Mouse (Mus musculus) retina, postnatal 7 days (tissue): ENCODE data around the gene Rab3gap2.

Source experiments
- DNase-seq: peaks from one replicate; pipeline ENCODE4 v3.0.0-alpha.2; 2012; ENCODE audit warnings: low read depth, low spot score

The Rab3gap2 gene

DNA sequence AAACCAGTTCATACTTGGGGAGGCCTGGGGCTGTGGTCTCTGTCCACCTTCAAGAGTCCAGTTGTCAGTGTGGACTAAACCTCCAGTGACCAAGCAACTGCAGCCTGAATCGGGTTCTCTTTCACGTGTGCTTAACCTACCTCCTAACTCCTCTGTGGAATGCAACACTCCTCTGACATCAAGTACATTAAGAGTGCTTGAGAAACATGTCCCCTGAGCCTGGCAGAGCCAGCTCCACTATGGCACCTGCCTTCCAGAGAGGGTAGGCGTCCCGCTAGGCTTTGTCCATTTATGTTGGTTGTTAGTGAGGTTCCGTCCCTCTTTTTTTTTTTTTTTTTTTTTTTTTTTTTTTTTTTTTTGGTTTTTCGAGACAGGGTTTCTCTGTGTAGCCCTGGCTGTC, 23.0 kb downstream of the Rab3gap2 start:
- DNase-seq = no peak

DNA sequence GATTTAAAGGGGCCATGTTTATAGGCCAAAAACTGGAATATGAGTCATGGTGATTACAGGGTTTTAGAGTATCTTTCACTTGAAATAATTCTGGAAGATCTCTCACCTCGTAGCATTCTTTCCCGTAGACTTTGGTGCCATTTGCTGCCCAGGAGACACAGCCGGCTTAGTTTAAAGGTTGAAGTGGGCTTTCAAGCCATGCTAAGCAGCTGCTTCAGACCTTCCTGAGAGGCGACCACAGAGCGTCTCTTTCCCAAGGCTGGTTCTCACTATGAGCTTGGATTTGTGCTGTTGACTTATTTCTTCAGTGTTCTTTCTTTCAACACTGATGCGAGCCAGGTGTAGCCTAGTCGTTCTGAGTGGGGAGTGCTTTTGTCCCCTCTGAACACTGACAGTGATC, 23.8 kb downstream of the Rab3gap2 start:
- DNase-seq = no peak

- no peak for DNase-seq
Measured at GRCm38 (mm10) chr1:185229406-185230201, 25.7 kb downstream of the Rab3gap2 start.

DNA sequence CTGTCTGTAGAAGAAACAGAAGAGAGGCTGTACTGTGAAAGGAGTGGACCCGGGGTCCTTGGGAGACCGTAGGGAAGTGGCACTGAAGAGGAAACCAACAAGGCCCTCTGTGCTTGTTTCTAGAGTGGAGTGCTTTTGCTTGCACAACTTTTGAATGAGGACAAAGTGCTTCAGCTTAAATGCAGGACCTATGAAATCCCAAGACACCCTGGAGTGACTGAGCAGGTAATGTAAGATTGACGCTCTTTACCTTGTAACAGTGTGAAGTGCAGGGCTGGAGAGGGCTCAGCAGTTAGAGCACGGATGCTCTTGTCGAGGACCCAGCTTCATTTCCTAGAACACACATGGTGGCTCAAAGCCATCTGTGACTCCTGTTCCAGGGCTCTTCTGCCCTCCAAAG, 31.9 kb downstream of the Rab3gap2 start:
- no peak for DNase-seq

DNA sequence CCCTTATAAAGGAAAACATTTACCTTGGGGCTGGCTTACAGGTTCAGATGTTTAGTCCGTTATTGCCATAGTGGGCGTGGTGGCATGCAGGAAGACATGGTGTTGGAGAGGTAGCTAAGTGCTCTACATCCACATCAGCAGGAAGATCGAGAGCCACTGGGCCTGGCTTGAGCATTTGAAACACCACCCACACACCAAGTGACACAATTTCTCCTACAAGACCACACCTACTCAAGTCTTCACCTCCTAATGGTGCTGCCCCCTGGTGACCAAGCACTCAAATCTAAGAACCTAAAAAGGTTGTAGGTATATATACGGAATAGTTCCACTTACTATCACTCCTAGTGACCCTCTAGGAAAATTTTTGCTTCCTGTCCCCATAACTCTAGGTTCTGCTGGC, 32.6 kb downstream of the Rab3gap2 start:
- no peak for DNase-seq

- no peak for DNase-seq
Measured at GRCm38 (mm10) chr1:185243013-185243412, 39.1 kb downstream of the Rab3gap2 start.

DNA sequence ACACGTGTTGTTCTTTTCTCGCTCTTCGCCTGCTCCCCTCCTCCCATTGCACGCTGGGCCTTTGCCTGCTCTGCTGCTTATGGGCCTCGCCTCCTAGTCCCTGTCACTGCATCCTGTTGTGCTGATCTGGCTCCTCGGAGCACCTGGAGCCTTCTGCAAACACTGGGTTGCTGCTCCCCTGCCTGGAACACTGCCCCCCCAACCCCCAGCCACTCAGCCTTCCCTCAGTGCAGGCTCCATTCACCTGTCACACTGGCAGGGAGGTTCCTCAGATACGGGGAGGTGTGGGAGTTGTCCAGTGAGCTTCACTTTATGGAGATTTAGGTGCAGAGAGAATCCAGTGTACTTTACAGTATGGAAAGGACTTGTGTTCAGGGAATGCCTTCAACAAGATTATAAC, 41.5 kb downstream of the Rab3gap2 start:
- no peak for DNase-seq

- DNase-seq = no peak
Measured at GRCm38 (mm10) chr1:185247429-185248085, 43.6 kb downstream of the Rab3gap2 start.

DNA sequence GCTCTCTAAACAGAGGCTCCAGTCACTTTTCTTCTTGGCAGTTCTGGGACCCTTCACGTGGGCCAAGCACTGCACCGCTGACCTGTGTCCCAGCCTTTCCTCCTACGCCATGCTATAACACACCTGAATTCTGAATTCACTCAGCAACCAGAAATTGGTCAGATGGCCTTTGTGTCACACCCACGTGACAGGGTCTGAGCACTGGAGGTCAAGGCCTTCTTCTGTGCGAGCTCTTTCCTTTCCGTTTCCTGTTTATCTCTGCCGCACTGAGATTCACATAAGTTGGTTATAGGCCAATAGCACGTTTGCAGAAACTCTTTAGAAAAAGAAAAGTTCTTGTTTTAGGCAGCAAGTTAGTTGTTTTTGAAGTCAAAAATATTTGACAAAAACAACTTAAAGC, 44.8 kb downstream of the Rab3gap2 start:
- no peak for DNase-seq

GRCm38 (mm10) chr1:185252351-185252750, 48.4 kb downstream of the Rab3gap2 start:
- no peak for DNase-seq

DNA sequence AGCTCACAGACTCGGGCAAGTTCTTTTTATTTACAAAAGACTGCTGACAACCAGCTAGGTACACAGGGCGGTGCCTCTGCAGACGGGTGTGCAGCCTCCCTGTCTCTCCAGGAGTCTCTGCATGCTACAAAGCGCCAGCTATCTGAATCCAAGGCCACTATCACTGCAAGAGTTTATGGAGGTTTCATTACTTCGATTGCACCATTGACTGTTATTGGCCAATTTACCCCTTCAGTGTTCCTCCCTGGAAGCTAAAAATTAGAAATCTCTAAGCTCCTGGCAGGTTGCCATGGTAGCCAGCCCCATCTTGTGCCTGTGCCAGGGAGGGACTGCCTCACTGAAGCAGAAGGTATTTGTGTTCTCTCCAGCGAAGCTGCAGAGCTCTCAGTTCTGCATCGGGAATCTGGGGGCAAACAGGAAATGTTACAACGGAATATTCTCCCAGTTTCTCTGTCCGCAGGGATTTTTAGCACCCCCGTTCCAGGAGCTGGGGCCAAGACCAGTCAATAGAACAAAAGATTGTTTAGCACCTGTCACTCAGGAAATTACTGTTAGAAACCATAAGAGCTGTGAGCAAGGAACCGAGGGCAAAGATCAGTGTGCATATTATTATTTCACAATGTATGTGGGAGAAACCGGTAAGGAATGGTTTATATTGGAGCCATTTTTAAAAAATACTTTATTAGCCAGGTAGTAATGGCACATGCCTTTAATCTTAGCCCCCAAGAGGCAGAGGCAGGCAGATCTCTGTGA, 49.4 kb downstream of the Rab3gap2 start:
- DNase-seq = no peak

DNA sequence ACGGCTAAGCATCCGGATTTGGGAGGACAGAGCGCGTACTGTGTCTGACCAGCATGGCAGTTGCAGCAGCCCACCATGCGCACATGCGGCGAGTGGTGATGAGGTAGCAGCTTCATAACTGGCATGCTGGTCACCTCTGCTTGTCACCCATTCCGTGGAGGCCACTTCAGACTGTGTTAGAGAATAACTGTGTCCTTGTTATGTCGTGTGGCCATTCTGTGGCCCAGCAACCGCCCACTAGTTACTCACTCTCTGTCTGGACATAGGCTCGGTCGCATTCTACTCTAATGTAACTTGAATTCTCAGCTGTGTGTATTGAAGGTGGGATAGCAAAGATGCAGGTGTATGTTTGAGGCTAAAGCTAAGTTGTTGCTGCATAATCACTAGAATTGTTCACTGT, 51.4 kb downstream of the Rab3gap2 start:
- no peak for DNase-seq

GRCm38 (mm10) chr1:185256753-185257152, 52.8 kb downstream of the Rab3gap2 start:
- no peak for DNase-seq

GRCm38 (mm10) chr1:185262565-185262964, 58.6 kb downstream of the Rab3gap2 start:
- DNase-seq = no peak

- DNase-seq = no peak
Measured at GRCm38 (mm10) chr1:185268675-185269074, 64.8 kb downstream of the Rab3gap2 start.

DNA sequence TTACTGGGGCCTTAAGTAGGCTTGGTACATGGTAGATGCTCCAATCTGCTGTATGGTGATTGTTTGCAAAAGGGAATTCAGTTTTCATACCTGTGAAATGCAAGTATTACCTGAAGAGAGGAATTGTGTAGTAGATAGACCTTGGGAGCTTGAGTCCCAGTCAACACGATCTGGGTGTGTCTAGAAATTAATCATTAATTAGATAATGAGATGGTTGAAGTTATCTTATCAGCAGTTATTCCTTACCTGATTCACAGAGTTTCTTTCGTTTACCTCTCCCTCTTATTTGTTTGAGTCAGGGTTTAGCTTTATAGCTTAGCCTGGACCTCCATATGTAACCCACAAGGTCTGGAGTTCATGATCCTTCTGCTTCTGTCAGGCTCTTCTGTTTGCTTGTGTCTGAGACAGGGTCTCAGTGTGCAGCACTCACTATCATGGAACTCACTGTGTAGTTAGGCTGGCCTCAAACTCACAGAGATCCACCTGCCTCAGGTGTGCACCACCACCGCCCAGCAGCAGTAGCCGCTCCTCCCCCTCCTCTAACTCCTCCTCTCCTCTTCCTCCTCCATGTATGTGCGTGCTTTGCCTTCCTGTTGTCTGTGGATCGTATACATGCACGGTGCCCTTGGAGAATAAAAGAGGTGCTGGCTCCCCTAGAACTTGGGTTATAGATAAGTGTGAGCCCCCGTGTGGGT, 66.6 kb downstream of the Rab3gap2 start:
- DNase-seq = no peak

- no peak for DNase-seq
Measured at GRCm38 (mm10) chr1:185271373-185271772, 67.5 kb downstream of the Rab3gap2 start.

GRCm38 (mm10) chr1:185274819-185275545, 71.1 kb downstream of the Rab3gap2 start:
- no peak for DNase-seq

GRCm38 (mm10) chr1:185275976-185276375, 72.1 kb downstream of the Rab3gap2 start:
- no peak for DNase-seq

DNA sequence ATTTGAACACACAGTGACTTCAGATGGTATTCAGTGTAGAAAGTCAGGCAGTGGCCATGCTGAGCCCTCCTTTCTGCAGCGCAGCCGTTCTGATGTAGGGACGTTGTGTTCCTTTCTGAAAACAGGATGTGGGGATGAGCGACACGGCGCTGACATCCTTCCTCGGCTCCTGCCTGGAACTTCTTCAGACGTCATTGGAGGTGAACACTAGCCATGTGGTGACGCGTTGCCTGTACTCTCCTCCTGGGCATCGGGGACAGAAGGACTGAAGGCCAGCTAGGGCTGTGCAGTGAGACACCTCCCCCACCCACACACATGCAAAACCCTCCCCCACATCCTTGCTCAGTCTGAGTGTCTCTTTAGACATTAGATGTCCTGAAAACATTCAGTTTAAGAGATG, 73.1 kb downstream of the Rab3gap2 start:
- no peak for DNase-seq

DNA sequence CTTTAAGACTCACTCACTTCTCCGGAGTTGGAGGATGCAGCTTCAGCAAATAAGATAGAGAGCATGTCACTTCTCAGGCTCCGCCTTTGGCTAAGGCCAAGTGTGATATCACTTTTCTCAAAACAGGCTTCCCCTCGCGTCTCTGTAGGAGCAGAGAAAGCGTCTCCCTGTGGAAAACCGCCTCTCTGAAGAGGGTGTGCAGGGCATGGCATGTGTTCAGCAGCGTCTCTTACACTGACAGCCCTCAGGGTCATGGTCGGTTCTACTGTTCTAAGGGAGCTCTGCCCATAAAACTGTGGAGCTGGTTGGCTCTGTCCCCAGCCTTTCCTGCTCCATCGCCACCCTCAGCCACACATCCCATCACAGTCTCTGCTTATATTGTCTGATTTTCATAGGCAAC, 75.4 kb downstream of the Rab3gap2 start:
- DNase-seq = no peak
